Mouse (Mus musculus): ENCODE data around the gene Zbtb43.

Zbtb43 gene

GRCm38 (mm10) chr2:33468466-33469097, at the start of gene Zbtb43:
Gene Zbtb43, minus strand, starts transcription at chr2:33468559.
- DNase-seq (ENCODE audit: low spot score): peak; percentile 96

GRCm38 (mm10) chr2:33515856-33516255, 47.5 kb upstream of the Zbtb43 start:
- no peak for DNase-seq (ENCODE audit: low spot score)

- no peak for DNase-seq (ENCODE audit: low spot score)
These were observed 47.1 kb upstream of the Zbtb43 start for GRCm38 (mm10) chr2:33515431-33515830.

- DNase-seq (ENCODE audit: low spot score): no peak
These were observed 42.4 kb upstream of the Zbtb43 start for GRCm38 (mm10) chr2:33510791-33511190.

GRCm38 (mm10) chr2:33502602-33503001, 34.2 kb upstream of the Zbtb43 start:
- no peak for DNase-seq (ENCODE audit: low spot score)

- DNase-seq (ENCODE audit: low spot score): no peak
These were observed 29.9 kb upstream of the Zbtb43 start for GRCm38 (mm10) chr2:33498280-33498679.

GRCm38 (mm10) chr2:33495654-33496053, 27.3 kb upstream of the Zbtb43 start:
- DNase-seq (ENCODE audit: low spot score): no peak

- no peak for DNase-seq (ENCODE audit: low spot score)
These were observed 23.7 kb upstream of the Zbtb43 start for GRCm38 (mm10) chr2:33492041-33492440.

- no peak for DNase-seq (ENCODE audit: low spot score)
These were observed 21.2 kb upstream of the Zbtb43 start for GRCm38 (mm10) chr2:33489565-33489964.

- no peak for DNase-seq (ENCODE audit: low spot score)
These were observed 19.0 kb upstream of the Zbtb43 start for GRCm38 (mm10) chr2:33487332-33487731.

GRCm38 (mm10) chr2:33486866-33487265, 18.5 kb upstream of the Zbtb43 start:
- DNase-seq (ENCODE audit: low spot score): peak; percentile 17

- no peak for DNase-seq (ENCODE audit: low spot score)
These were observed 9.8 kb upstream of the Zbtb43 start for GRCm38 (mm10) chr2:33477961-33478755.

GRCm38 (mm10) chr2:33475961-33476360, 7.6 kb upstream of the Zbtb43 start:
- no peak for DNase-seq (ENCODE audit: low spot score)

- DNase-seq (ENCODE audit: low spot score): peak; percentile 77
These were observed 553 bp downstream of the Zbtb43 start for GRCm38 (mm10) chr2:33467546-33468465.

- DNase-seq (ENCODE audit: low spot score): no peak
These were observed 2.4 kb downstream of the Zbtb43 start for GRCm38 (mm10) chr2:33465966-33466365.

GRCm38 (mm10) chr2:33465215-33465614, 3.1 kb downstream of the Zbtb43 start:
- no peak for DNase-seq (ENCODE audit: low spot score)

GRCm38 (mm10) chr2:33462066-33462465, 6.3 kb downstream of the Zbtb43 start:
- no peak for DNase-seq (ENCODE audit: low spot score)

- no peak for DNase-seq (ENCODE audit: low spot score)
These were observed 7.3 kb downstream of the Zbtb43 start for GRCm38 (mm10) chr2:33461066-33461465.

- DNase-seq (ENCODE audit: low spot score): no peak
These were observed 8.7 kb downstream of the Zbtb43 start for GRCm38 (mm10) chr2:33459660-33460059.

- no peak for DNase-seq (ENCODE audit: low spot score)
These were observed 11.7 kb downstream of the Zbtb43 start for GRCm38 (mm10) chr2:33456696-33457095.

- DNase-seq (ENCODE audit: low spot score): no peak
These were observed 12.1 kb downstream of the Zbtb43 start for GRCm38 (mm10) chr2:33456242-33456641.

- DNase-seq (ENCODE audit: low spot score): no peak
These were observed 13.0 kb downstream of the Zbtb43 start for GRCm38 (mm10) chr2:33455350-33455749.

All from yolk sac, embryonic 10.5 days (tissue).